ENCODE assay signal across 12 mouse cellular contexts in the genomic region with DNA sequence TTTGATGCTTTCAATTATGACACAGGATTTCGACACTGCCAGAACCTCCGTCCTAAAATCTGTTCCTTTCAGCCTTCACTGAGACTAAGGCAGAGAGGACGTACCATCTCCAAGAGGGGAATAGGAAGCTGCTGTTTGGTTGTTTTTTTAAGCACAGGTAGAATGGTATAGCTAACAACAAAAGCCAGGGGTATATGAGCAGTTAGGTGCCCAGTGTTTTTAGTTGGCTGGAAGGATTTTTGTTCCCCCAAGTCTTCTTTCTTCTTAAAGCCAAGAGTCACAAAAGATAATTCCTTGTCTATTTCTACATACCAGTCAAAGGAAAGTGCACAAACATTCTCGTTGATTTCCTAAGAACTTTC.
DNase-seq lines count a peak whose midpoint lies in the region; ATAC-seq and TF ChIP-seq lines count a peak whose summit lies in the region.
"Had no signal": no experiment of that assay in that cellular context is flagged by ENCODE, and none has a peak within 500 bp of the region (broad histone marks: within the 10 kb centered on the region; RNA-seq: fewer than 3 reads in every experiment).

No protein-coding gene starts in this region.

- peak overlapping the region; percentile 50; the same call in 1 of the 2 replicates for H3K4me3 ChIP-seq in heart, postnatal 0 days (ENCODE audit: low read depth, low read length)
- H3K4me3 ChIP-seq in embryonic facial prominence, embryonic 15.5 days (replicated peaks): peak overlapping the region; percentile 82
- H3K4me3 ChIP-seq in intestine, postnatal 0 days (ENCODE audit: low read depth, low read length): peak overlapping the region; percentile 65
- H3K4me3 ChIP-seq in myocyte: no peak overlapping the region
- H3K4me3 ChIP-seq: megakaryocyte, embryonic 14.5 days had no signal

- WGBS in heart, postnatal 0 days: 73% methylated on average over 4 of the region's 4 CpGs
- 19% methylated on average over 4 of the region's 4 CpGs for WGBS in embryonic facial prominence, embryonic 15.5 days
- 36% methylated on average over 4 of the region's 4 CpGs for WGBS in intestine, postnatal 0 days

- no peak for TF ChIP-seq POLR2A in myocyte (IDR thresholded peaks at IDR 0.05; ENCODE audit: insufficient read length, low read depth)

- no peaks in the 10 kb centered on the region for H3K79me2 ChIP-seq in myocyte (ENCODE audit: control insufficient read depth, insufficient read depth)

- no peak overlapping the region for H3K27ac ChIP-seq in heart, postnatal 0 days (ENCODE audit: low read depth)
- H3K27ac ChIP-seq in embryonic facial prominence, embryonic 15.5 days (replicated peaks): peak overlapping the region; percentile 93
- peak overlapping the region; percentile 28; the same call in 1 of the 2 replicates for H3K27ac ChIP-seq in intestine, postnatal 0 days (ENCODE audit: low read depth, low read length)

- DNase-seq in heart, postnatal 0 days (ENCODE audit: low spot score): no peak
- DNase-seq in heart, postnatal 14 days: no peak
- no peak for DNase-seq in thymus, postnatal 14 days
- no peak for DNase-seq in lung, postnatal 14 days
- DNase-seq: cerebellum, postnatal 10 days; gastrocnemius, postnatal 25 days had no signal

- peaks cover 24% of the 10 kb centered on the region for H3K27me3 ChIP-seq in heart, postnatal 0 days (ENCODE audit: control insufficient read depth, insufficient read depth, low read length)
- no peaks in the 10 kb centered on the region for H3K27me3 ChIP-seq in embryonic facial prominence, embryonic 15.5 days
- H3K27me3 ChIP-seq in intestine, postnatal 0 days (replicated peaks; ENCODE audit: control insufficient read depth, insufficient read depth, low read length): no peaks in the 10 kb centered on the region
- peaks cover 19% of the 10 kb centered on the region for H3K27me3 ChIP-seq in myocyte (ENCODE audit: control insufficient read depth, insufficient read depth, insufficient read length)

- no peaks in the 10 kb centered on the region for H3K9me3 ChIP-seq in heart, postnatal 0 days (replicated peaks; ENCODE audit: control insufficient read depth, low read length)
- H3K9me3 ChIP-seq in embryonic facial prominence, embryonic 15.5 days (replicated peaks): no peaks in the 10 kb centered on the region
- no peaks in the 10 kb centered on the region for H3K9me3 ChIP-seq in intestine, postnatal 0 days (ENCODE audit: control insufficient read depth)

- H3K36me3 ChIP-seq in heart, postnatal 0 days (replicated peaks; ENCODE audit: control insufficient read depth, insufficient read depth, low read length): no peaks in the 10 kb centered on the region
- 0 out of 2 replicates have a peak, but pooled peaks cover 9% of the 10 kb centered on the region for H3K36me3 ChIP-seq in embryonic facial prominence, embryonic 15.5 days
- H3K36me3 ChIP-seq in intestine, postnatal 0 days (ENCODE audit: control insufficient read depth, insufficient read depth): no peaks in the 10 kb centered on the region; the same call in 1 of the 2 replicates
- H3K36me3 ChIP-seq in myocyte (ENCODE audit: control insufficient read depth, insufficient read depth): no peaks in the 10 kb centered on the region

- peak overlapping the region; percentile 85 for H3K4me2 ChIP-seq in heart, postnatal 0 days (ENCODE audit: low read depth, low read length)
- peak overlapping the region; percentile 83 for H3K4me2 ChIP-seq in embryonic facial prominence, embryonic 15.5 days (replicated peaks)
- H3K4me2 ChIP-seq in intestine, postnatal 0 days (replicated peaks; ENCODE audit: low read depth): peak overlapping the region; percentile 90
- H3K4me2 ChIP-seq in myocyte (ENCODE audit: low read depth): peak overlapping the region; percentile 18

- no peak for TF ChIP-seq EP300 in heart, postnatal 0 days (IDR thresholded peaks at IDR 0.05; ENCODE audit: low read depth)

- peaks cover 14% of the 10 kb centered on the region; the same call in 1 of the 2 replicates for H3K4me1 ChIP-seq in heart, postnatal 0 days (ENCODE audit: control insufficient read depth, insufficient read depth)
- peaks cover 64% of the 10 kb centered on the region for H3K4me1 ChIP-seq in embryonic facial prominence, embryonic 15.5 days
- peaks cover 9% of the 10 kb centered on the region; the same call in 1 of the 2 replicates for H3K4me1 ChIP-seq in intestine, postnatal 0 days (replicated peaks; ENCODE audit: control insufficient read depth, insufficient read depth, low read length)

- TF ChIP-seq CTCF in heart, postnatal 0 days (IDR thresholded peaks at IDR 0.05; ENCODE audit: low read depth): no peak
- TF ChIP-seq CTCF in intestine, postnatal 0 days (IDR thresholded peaks at IDR 0.05; ENCODE audit: low read depth): no peak

- intact Hi-C loops in heart, postnatal 14 days (cut with DNase I): no loop called here

- ATAC-seq in heart, postnatal 0 days (ENCODE audit: insufficient read depth, low read depth): no peak
- ATAC-seq in embryonic facial prominence, embryonic 15.5 days (ENCODE audit: insufficient number of reproducible peaks, low FRiP score, low TSS enrichment, low read depth): no peak
- ATAC-seq in intestine, postnatal 0 days: no peak
- no peak for ATAC-seq in cerebellum, adult (ENCODE audit: insufficient number of reproducible peaks, low FRiP score, low TSS enrichment)
- ATAC-seq: CD4-positive, CD25-positive, alpha-beta regulatory T cell, adult 4 months had no signal

- H3K9ac ChIP-seq in heart, postnatal 0 days (replicated peaks; ENCODE audit: low read depth, low read length): no peak overlapping the region
- peak overlapping the region; percentile 92 for H3K9ac ChIP-seq in embryonic facial prominence, embryonic 15.5 days
- no peak overlapping the region for H3K9ac ChIP-seq in intestine, postnatal 0 days (ENCODE audit: low read depth, low read length)

- no peak overlapping the region for H3ac ChIP-seq in myocyte (ENCODE audit: control insufficient read depth, insufficient read length)

TF ChIP-seq in myocyte, 11 proteins besides CTCF, POLR2A, EP300 and RAD21:
- TF ChIP-seq POLR2AphosphoS2 (IDR thresholded peaks at IDR 0.05; ENCODE audit: insufficient read length, low read depth): no peak
- no peak for TF ChIP-seq SRF (IDR thresholded peaks at IDR 0.05; ENCODE audit: control insufficient read depth, insufficient read length, low read depth)
- no peak for TF ChIP-seq MYOG (IDR thresholded peaks at IDR 0.05; ENCODE audit: control insufficient read depth in 1 of 3, insufficient read depth in 1 of 3, insufficient read length in 2 of 3, low read depth in 2 of 3)
- no peak for TF ChIP-seq MAX (IDR thresholded peaks at IDR 0.05; ENCODE audit: low read depth)
- TF ChIP-seq REST (IDR thresholded peaks at IDR 0.05; ENCODE audit: insufficient read depth, insufficient read length): no peak
- no peak for TF ChIP-seq MYOD1 (IDR thresholded peaks at IDR 0.05; ENCODE audit: control insufficient read depth in 1 of 3, insufficient read length in 2 of 3, low read depth in 2 of 3)
- no peak for TF ChIP-seq CEBPB (IDR thresholded peaks at IDR 0.05; ENCODE audit: insufficient read depth, poor library complexity, severe bottlenecking)
- TF ChIP-seq E2F4 (IDR thresholded peaks at IDR 0.05; ENCODE audit: insufficient read depth): no peak
- TF ChIP-seq TCF12 (IDR thresholded peaks at IDR 0.05; ENCODE audit: insufficient read depth, poor library complexity, severe bottlenecking): no peak
- no peak for TF ChIP-seq TCF3 (IDR thresholded peaks at IDR 0.05; ENCODE audit: insufficient read length, low read depth)
- TF ChIP-seq USF1 (IDR thresholded peaks at IDR 0.05; ENCODE audit: low read depth): no peak
TF ChIP-seq in myocyte: peak in this region for 0.

Comparison
In these comparisons a context has a peak if more than half of its experiments do, and no peak if none do; other contexts are left out.
1. H3K4me2 ChIP-seq: peak in every context shown above with its lines; median percentile 90 in intestine, postnatal 0 days; 85 in heart, postnatal 0 days; 83 in embryonic facial prominence, embryonic 15.5 days; 18 in myocyte.